Mouse (Mus musculus) myocyte (in vitro differentiated cells): Measurements from ENCODE around the gene Bmp7.

Experiments
- E2F4 ChIP-seq: IDR thresholded peaks from one replicate; pipeline ENCODE4 v1.6.1; 2011; ENCODE audit warnings: mild to moderate bottlenecking, control low read depth, moderate library complexity; ENCODE audit not compliant: insufficient read depth
- TCF12 ChIP-seq: IDR thresholded peaks from one replicate; pipeline ENCODE4 v1.6.1; 2011; ENCODE audit warnings: mild to moderate bottlenecking, control low read depth; ENCODE audit not compliant: poor library complexity, insufficient read depth, severe bottlenecking

- TF ChIP-seq TCF12 = no peak
- TF ChIP-seq E2F4 = no peak
Observed at GRCm38 (mm10) chr2:172862424-172862823, 77.7 kb downstream of the Bmp7 start.
